Mouse (Mus musculus): ENCODE results near the gene Bmper. TPM values are rescaled to one million over a fixed set of nuclear protein-coding genes. Genes with fewer than 3 reads are reported as not detected.

Bmper gene
- polyA plus RNA-seq, 1 experiment from 2014 or later, result 3.4 TPM

GRCm38 (mm10) chr9:23222492-23222840 lies 410 bp upstream of the Bmper start:
- DNase-seq (ENCODE audit: low spot score) (peak; percentile 74), ATAC-seq (ENCODE audit: low FRiP score) (peak; percentile 72)
- H3K36me3 ChIP-seq (ENCODE audit: control insufficient read depth, insufficient read depth, low read length), result no peaks in the 10 kb centered on the region
- no peaks in the 10 kb centered on the region for H3K9me3 ChIP-seq (ENCODE audit: control insufficient read depth, low read length)
- H3K9ac ChIP-seq (ENCODE audit: low read depth, low read length), result peak overlapping the region; percentile 74
- H3K4me2 ChIP-seq (replicated peaks; ENCODE audit: low read depth, low read length), result peak overlapping the region; percentile 64
- H3K4me3 ChIP-seq (ENCODE audit: low read depth, low read length), result peak overlapping the region; percentile 57
- H3K4me1 ChIP-seq (replicated peaks; ENCODE audit: control insufficient read depth, insufficient read depth, low read length), result 0 out of 2 replicates have a peak, but pooled peaks cover 3% of the 10 kb centered on the region
- H3K27ac ChIP-seq (ENCODE audit: low read depth, low read length), result no peak overlapping the region
- H3K27me3 ChIP-seq (ENCODE audit: control insufficient read depth, insufficient read depth, low read length), result peaks cover 22% of the 10 kb centered on the region
- WGBS, result under 1% methylated on average over 26 of the region's 26 CpGs

DNA sequence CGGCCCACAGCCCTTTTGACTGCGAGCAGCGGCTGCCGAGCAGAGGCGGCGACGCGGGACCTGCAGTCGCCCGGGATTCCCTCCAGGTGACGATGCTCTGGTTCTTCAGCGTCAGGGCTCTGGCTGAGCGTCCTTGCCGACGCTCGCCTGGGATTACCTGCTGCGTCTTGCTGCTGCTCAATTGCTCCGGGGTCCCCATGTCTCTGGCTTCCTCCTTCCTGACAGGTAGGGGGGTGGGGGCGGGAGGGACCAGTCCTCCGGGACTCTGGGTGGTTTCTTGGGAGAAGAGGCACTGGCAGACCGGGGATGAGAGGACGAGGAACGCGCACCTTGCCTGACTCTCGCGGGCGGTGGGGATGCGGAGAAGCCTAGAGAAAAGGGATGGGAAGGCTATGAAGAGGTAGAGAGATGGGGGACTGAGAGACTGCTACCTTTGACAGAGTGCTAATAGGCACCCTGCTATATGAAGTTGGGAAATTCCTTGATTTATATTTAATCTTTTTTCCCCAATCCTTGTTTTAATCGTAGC lies 737 bp downstream of the Bmper start:
- Histone ChIP-seq H3K9me3 (ENCODE audit: control insufficient read depth, low read length) (no peaks in the 10 kb centered on the region), H3K27me3 (ENCODE audit: control insufficient read depth, insufficient read depth, low read length) (peaks cover 22% of the 10 kb centered on the region), H3K9ac (ENCODE audit: low read depth, low read length) (peak overlapping the region; percentile 74), H3K36me3 (ENCODE audit: control insufficient read depth, insufficient read depth, low read length) (no peaks in the 10 kb centered on the region), H3K27ac (ENCODE audit: low read depth, low read length) (no peak overlapping the region), H3K4me2 (replicated peaks; ENCODE audit: low read depth, low read length) (peak overlapping the region; percentile 64), H3K4me3 (ENCODE audit: low read depth, low read length) (peak overlapping the region; percentile 57), H3K4me1 (replicated peaks; ENCODE audit: control insufficient read depth, insufficient read depth, low read length) (0 out of 2 replicates have a peak, but pooled peaks cover 3% of the 10 kb centered on the region)
- DNase-seq (ENCODE audit: low spot score) (no peak), ATAC-seq (ENCODE audit: low FRiP score) (no peak; the same call in 1 of the 2 replicates)
- 1% methylated on average over 28 of the region's 29 CpGs for WGBS

- Histone ChIP-seq H3K4me3 (ENCODE audit: low read depth, low read length) (no peak overlapping the region), H3K9ac (ENCODE audit: low read depth, low read length) (no peak overlapping the region), H3K27me3 (ENCODE audit: control insufficient read depth, insufficient read depth, low read length) (no peaks in the 10 kb centered on the region), H3K9me3 (ENCODE audit: control insufficient read depth, low read length) (no peaks in the 10 kb centered on the region), H3K27ac (ENCODE audit: low read depth, low read length) (no peak overlapping the region), H3K36me3 (ENCODE audit: control insufficient read depth, insufficient read depth, low read length) (no peaks in the 10 kb centered on the region), H3K4me2 (replicated peaks; ENCODE audit: low read depth, low read length) (no peak overlapping the region), H3K4me1 (replicated peaks; ENCODE audit: control insufficient read depth, insufficient read depth, low read length) (no peaks in the 10 kb centered on the region)
- ATAC-seq (ENCODE audit: low FRiP score), result no peak
- 82% methylated on average over 8 of the region's 8 CpGs for WGBS
- DNase-seq (ENCODE audit: low spot score), result no peak
These were observed 10.7 kb downstream of the Bmper start for GRCm38 (mm10) chr9:23233464-23234121.

- Histone ChIP-seq H3K4me2 (replicated peaks; ENCODE audit: low read depth, low read length) (no peak overlapping the region), H3K27me3 (ENCODE audit: control insufficient read depth, insufficient read depth, low read length) (no peaks in the 10 kb centered on the region), H3K36me3 (ENCODE audit: control insufficient read depth, insufficient read depth, low read length) (no peaks in the 10 kb centered on the region), H3K27ac (ENCODE audit: low read depth, low read length) (no peak overlapping the region), H3K4me3 (ENCODE audit: low read depth, low read length) (no peak overlapping the region), H3K9me3 (ENCODE audit: control insufficient read depth, low read length) (no peaks in the 10 kb centered on the region), H3K9ac (ENCODE audit: low read depth, low read length) (no peak overlapping the region), H3K4me1 (replicated peaks; ENCODE audit: control insufficient read depth, insufficient read depth, low read length) (no peaks in the 10 kb centered on the region)
- WGBS, result 64% methylated on average over 6 of the region's 6 CpGs
- no peak for ATAC-seq (ENCODE audit: low FRiP score)
- no peak for DNase-seq (ENCODE audit: low spot score)
These were observed 12.6 kb downstream of the Bmper start for GRCm38 (mm10) chr9:23235368-23236002.

GRCm38 (mm10) chr9:23236635-23237279 lies 13.9 kb downstream of the Bmper start:
- DNase-seq (ENCODE audit: low spot score) (peak; percentile 40), ATAC-seq (ENCODE audit: low FRiP score) (peak; percentile 70)
- no peak overlapping the region for H3K9ac ChIP-seq (ENCODE audit: low read depth, low read length)
- H3K9me3 ChIP-seq (ENCODE audit: control insufficient read depth, low read length), result no peaks in the 10 kb centered on the region
- H3K27me3 ChIP-seq (ENCODE audit: control insufficient read depth, insufficient read depth, low read length), result no peaks in the 10 kb centered on the region
- H3K4me1 ChIP-seq (replicated peaks; ENCODE audit: control insufficient read depth, insufficient read depth, low read length), result no peaks in the 10 kb centered on the region
- no peak overlapping the region for H3K27ac ChIP-seq (ENCODE audit: low read depth, low read length)
- H3K4me3 ChIP-seq (ENCODE audit: low read depth, low read length), result no peak overlapping the region
- H3K4me2 ChIP-seq (replicated peaks; ENCODE audit: low read depth, low read length), result no peak overlapping the region
- 56% methylated on average over 6 of the region's 6 CpGs for WGBS
- H3K36me3 ChIP-seq (ENCODE audit: control insufficient read depth, insufficient read depth, low read length), result no peaks in the 10 kb centered on the region

- Histone ChIP-seq H3K4me2 (replicated peaks; ENCODE audit: low read depth, low read length) (no peak overlapping the region), H3K9ac (ENCODE audit: low read depth, low read length) (no peak overlapping the region), H3K4me1 (replicated peaks; ENCODE audit: control insufficient read depth, insufficient read depth, low read length) (no peaks in the 10 kb centered on the region), H3K36me3 (ENCODE audit: control insufficient read depth, insufficient read depth, low read length) (no peaks in the 10 kb centered on the region), H3K9me3 (ENCODE audit: control insufficient read depth, low read length) (no peaks in the 10 kb centered on the region), H3K27me3 (ENCODE audit: control insufficient read depth, insufficient read depth, low read length) (no peaks in the 10 kb centered on the region), H3K27ac (ENCODE audit: low read depth, low read length) (no peak overlapping the region), H3K4me3 (ENCODE audit: low read depth, low read length) (no peak overlapping the region)
- DNase-seq (ENCODE audit: low spot score), result no peak
- 64% methylated on average over 2 of the region's 2 CpGs for WGBS
- ATAC-seq (ENCODE audit: low FRiP score), result no peak
These were observed 16.1 kb downstream of the Bmper start for GRCm38 (mm10) chr9:23239011-23239410.

GRCm38 (mm10) chr9:23242911-23243310 lies 20.0 kb downstream of the Bmper start:
- DNase-seq (ENCODE audit: low spot score) (no peak), ATAC-seq (ENCODE audit: low FRiP score) (no peak)
- H3K27ac ChIP-seq (ENCODE audit: low read depth, low read length), result no peak overlapping the region
- H3K4me2 ChIP-seq (replicated peaks; ENCODE audit: low read depth, low read length), result no peak overlapping the region
- no peaks in the 10 kb centered on the region for H3K4me1 ChIP-seq (replicated peaks; ENCODE audit: control insufficient read depth, insufficient read depth, low read length)
- 81% methylated on average over 3 of the region's 3 CpGs for WGBS
- H3K4me3 ChIP-seq (ENCODE audit: low read depth, low read length), result no peak overlapping the region
- no peaks in the 10 kb centered on the region for H3K36me3 ChIP-seq (ENCODE audit: control insufficient read depth, insufficient read depth, low read length)
- no peaks in the 10 kb centered on the region for H3K9me3 ChIP-seq (ENCODE audit: control insufficient read depth, low read length)
- no peaks in the 10 kb centered on the region for H3K27me3 ChIP-seq (ENCODE audit: control insufficient read depth, insufficient read depth, low read length)
- H3K9ac ChIP-seq (ENCODE audit: low read depth, low read length), result no peak overlapping the region

DNA sequence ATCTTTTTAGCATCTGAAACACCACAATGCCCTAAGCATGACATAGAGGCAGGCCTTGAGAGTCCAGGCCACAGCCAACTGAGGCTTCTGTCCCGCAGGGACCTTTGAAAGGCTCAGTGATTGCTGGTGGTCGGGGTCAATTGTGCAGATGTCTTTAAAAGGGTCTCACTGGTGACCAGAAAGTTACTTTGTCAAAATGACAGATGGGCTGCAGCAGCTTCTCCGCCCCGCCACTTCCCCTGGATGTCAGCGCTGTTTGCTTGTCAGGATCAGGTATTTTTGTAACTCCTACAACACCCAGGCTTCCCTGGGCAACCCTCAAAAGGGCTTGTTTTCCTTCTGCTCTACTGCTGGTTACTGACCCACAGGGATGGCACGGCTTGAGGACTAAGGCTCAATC lies 21.0 kb downstream of the Bmper start:
- H3K4me1 ChIP-seq (replicated peaks; ENCODE audit: control insufficient read depth, insufficient read depth, low read length), result no peaks in the 10 kb centered on the region
- H3K27ac ChIP-seq (ENCODE audit: low read depth, low read length), result no peak overlapping the region
- H3K27me3 ChIP-seq (ENCODE audit: control insufficient read depth, insufficient read depth, low read length), result no peaks in the 10 kb centered on the region
- no peaks in the 10 kb centered on the region for H3K9me3 ChIP-seq (ENCODE audit: control insufficient read depth, low read length)
- DNase-seq (ENCODE audit: low spot score) (peak; percentile 31), ATAC-seq (ENCODE audit: low FRiP score) (no peak)
- 25% methylated on average over 6 of the region's 6 CpGs for WGBS
- no peak overlapping the region for H3K4me3 ChIP-seq (ENCODE audit: low read depth, low read length)
- no peaks in the 10 kb centered on the region for H3K36me3 ChIP-seq (ENCODE audit: control insufficient read depth, insufficient read depth, low read length)
- no peak overlapping the region for H3K4me2 ChIP-seq (replicated peaks; ENCODE audit: low read depth, low read length)
- H3K9ac ChIP-seq (ENCODE audit: low read depth, low read length), result no peak overlapping the region

Measured in hindbrain, embryonic 11.5 days (tissue).